Mouse (Mus musculus) left cerebral cortex, postnatal 14 days (tissue): ENCODE results near the gene Ptrh1. TPM values are rescaled to one million over a fixed set of nuclear protein-coding genes. Genes with fewer than 3 reads are reported as not detected.

Experiments used
- DNase-seq, 2 experiments: peaks; one replicate each; pipeline ENCODE4 v3.0.0; 2021 to 2022; ENCODE audit warnings: low spot score in 2 of 2, mixed read lengths in 1 of 2
- intact Hi-C: fragments of 180-260 bp; cut with DNase I; formaldehyde crosslinking; loops from one replicate; pipeline ENCODE4 v1.15.1; 2025
- total RNA-seq, 2 experiments: library from RNA; stranded (reverse); gene quantifications; 2 replicates each; pipeline ENCODE4 v1.2.3; 2021

Gene Ptrh1
- total RNA-seq, 2 experiments from 2014 or later: 6.1 to 7.6 TPM

DNA sequence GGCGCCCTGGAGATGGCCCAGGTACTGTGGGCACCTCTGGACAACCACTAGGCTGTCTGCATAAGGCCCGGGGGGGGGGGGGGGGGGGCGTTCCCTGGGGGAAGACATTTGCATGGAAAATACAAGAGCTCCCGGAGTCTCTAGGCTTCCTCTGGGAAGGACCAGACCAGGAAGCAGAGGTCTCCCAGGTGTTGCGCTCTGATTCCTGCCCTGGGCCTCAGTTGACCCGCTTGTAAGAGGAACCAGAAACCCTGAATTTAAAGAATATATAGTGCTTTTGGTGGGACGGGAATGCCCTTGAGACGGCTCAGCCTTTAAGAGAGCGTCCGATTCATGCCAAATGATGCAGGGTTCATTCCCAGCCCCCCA is 23.9 kb upstream of the Ptrh1 start:
- intact Hi-C loops: no loop called here
- no peak for DNase-seq

DNA sequence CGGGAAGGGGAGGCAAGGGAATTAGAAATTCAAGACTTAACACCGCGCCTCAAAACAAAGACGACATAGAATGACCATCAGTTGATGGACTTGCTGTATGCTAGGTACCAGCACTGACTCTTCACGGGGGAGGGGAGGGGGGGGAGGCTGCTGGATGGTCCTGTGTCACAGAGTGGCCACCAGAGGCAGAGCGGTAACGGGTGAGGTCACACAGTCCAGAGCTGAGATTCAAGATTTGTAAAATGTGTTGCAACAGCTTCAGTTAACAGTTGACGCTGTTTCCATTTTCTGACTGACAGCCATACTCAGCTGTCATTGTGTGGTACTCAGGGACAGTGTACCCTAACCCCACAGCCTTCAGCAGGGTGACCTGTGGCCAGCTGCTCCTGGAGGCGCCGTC is 23.4 kb upstream of the Ptrh1 start:
- DNase-seq: no peak
- intact Hi-C loops: no loop called here

- intact Hi-C loops: loop anchor here (1.0 kb wide), 1 partner anchor 43 kb away; the partner anchor contains the start of gene Cdk9
- DNase-seq: no peak
These were observed 18.9 kb upstream of the Ptrh1 start for GRCm38 (mm10) chr2:32756674-32757055.

GRCm38 (mm10) chr2:32757056-32757845 is 18.3 kb upstream of the Ptrh1 start, which contains the start of gene Tor2a:
Tor2a (plus strand) TSS chr2:32757234.
- DNase-seq: peak; percentile 98
- intact Hi-C loops: loop anchor here (1.0 kb wide), 1 partner anchor 44 kb away; the partner anchor contains the start of gene Cdk9

DNA sequence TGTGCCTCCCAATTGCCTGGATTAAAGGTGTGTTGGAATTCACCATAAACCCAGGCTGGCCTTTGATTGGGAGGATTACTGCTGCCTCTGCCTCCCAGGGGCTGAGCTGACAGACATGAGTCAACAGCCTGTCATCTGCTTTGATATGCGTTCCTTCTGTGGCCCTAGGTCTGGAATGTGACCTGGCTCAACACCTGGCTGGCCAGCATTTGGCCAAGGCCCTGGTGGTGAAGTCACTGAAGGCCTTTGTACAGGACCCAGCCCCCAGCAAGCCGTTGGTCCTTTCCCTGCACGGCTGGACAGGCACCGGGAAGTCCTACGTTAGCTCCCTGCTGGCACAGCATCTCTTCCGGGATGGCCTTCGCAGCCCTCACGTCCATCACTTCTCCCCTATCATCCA is 17.1 kb upstream of the Ptrh1 start:
- intact Hi-C loops: no loop called here
- no peak for DNase-seq

DNA sequence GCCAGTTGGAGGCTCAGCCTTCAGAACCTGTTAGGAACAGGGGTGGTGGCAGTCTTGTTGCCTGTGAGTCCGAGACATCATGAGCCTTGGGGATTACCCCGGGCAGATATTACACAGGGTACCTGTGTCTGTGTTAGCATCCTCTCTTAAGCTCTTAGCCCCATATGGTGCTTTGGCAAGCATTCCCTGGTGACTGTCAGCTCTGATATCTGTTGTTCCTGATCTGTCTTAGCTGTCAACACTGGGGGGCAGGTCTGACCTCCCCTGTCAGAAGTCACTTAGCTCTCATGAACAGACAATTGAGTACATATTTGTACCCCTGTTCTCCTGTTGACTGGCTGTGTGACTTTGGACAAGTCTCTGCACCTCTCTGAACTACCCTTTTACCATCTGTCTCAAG is 16.6 kb upstream of the Ptrh1 start:
- intact Hi-C loops: no loop called here

DNA sequence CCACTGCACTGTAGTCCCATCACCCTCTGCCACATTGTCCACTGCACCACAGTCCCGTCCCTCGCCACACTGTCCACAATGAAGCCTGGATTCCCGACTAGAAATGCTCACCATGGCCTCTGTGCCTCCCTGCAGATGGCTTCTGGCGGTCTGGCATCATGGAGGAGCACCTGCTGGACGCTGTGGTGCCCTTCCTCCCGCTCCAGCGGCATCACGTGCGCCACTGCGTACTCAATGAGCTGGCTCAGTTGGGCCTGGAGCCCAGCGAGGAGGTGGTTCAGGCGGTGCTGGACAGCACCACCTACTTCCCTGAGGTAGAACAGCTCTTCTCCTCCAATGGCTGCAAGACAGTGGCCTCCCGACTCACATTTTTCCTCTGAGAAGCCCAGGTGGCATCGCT is 14.2 kb upstream of the Ptrh1 start:
- intact Hi-C loops: no loop called here
- DNase-seq: no peak

More for the DNA sequence above, 16.6 kb upstream of the Ptrh1 start:
- no peak for DNase-seq

GRCm38 (mm10) chr2:32761859-32762258 is 13.7 kb upstream of the Ptrh1 start:
- DNase-seq: no peak
- intact Hi-C loops: no loop called here

DNA sequence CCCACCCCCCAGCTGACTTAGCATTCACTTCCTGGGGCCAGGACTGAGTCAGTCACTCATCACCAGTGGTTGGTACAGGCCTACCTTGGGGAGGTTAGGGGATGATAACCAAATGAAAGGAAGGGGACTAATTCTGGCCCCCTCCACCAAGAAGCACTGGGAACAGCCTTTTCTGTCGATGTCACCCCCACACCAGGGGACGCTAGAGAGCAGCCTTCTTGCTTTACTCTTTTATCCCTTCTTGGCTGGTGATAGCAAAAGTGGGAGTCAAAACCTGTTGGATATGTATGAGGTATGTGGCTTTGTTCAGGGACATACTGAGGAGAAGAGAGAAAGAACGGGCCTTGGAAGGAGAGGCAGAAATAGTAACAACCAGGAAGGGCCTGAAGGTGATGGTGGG is 12.2 kb upstream of the Ptrh1 start:
- DNase-seq: no peak
- intact Hi-C loops: no loop called here

- no peak for DNase-seq
- intact Hi-C loops: no loop called here
These were observed 8.3 kb upstream of the Ptrh1 start for GRCm38 (mm10) chr2:32767241-32767640.

- intact Hi-C loops: no loop called here
- no peak for DNase-seq
These were observed 6.8 kb upstream of the Ptrh1 start for GRCm38 (mm10) chr2:32768661-32769285.

- DNase-seq: no peak
- intact Hi-C loops: loop anchor here (10.0 kb wide), 1 partner anchor 155 kb away; no protein-coding TSS in a partner anchor
These were observed 6.1 kb upstream of the Ptrh1 start for GRCm38 (mm10) chr2:32769327-32770085.

- intact Hi-C loops: loop anchor here (10.0 kb wide), 1 partner anchor 153 kb away; no protein-coding TSS in a partner anchor
These were observed 3.7 kb upstream of the Ptrh1 start for GRCm38 (mm10) chr2:32771886-32772285.

GRCm38 (mm10) chr2:32772626-32773279 is 2.8 kb upstream of the Ptrh1 start:
- intact Hi-C loops: loop anchor here (10.0 kb wide), 1 partner anchor 152 kb away; no protein-coding TSS in a partner anchor
- DNase-seq: no peak

More at GRCm38 (mm10) chr2:32771886-32772285, 3.7 kb upstream of the Ptrh1 start:
- no peak for DNase-seq

DNA sequence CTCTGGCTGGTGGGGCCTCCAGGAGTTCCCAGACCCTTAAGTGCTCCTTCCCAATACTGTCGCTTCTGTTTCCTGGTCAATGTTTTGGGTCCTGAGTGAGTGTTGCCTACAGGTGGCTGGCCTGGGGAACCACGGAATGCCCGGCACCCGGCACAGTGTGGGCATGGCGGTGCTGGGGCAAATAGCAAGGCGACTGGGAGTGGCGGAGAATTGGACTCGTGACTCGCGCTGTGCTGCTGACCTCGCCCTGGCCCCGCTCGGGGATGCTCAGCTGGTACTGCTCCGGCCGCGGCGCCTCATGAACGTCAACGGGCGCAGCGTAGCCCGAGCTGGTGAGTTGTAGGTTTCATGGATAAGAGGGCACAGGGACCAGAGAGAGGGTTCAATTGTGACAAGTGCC is 606 bp downstream of the Ptrh1 start:
- DNase-seq: no peak
- intact Hi-C loops: loop anchor here (10.0 kb wide), 1 partner anchor 149 kb away; no protein-coding TSS in a partner anchor

DNA sequence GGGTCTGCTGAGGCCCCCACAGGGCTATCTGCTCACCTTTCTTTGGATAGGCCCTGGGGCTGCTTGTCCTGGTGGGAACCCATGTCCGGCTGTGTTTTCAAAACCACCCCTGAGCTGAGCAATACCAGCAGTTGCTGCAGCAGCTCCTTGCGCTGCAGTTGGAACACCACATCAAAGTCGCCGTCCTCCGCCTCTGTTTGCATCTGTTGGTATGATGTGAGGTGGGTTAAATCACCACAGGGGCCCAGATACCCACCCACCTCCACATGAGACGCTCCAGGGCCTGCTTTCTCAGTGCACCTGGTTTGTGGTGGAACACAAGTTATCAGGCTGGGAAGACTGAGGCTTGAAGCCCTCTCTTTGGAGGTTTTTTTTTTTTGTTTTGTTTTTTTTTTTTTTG is 2.5 kb downstream of the Ptrh1 start:
- intact Hi-C loops: loop anchor here (10.0 kb wide), 1 partner anchor 147 kb away; no protein-coding TSS in a partner anchor
- no peak for DNase-seq

- peak; percentile 51 to 56 for DNase-seq
- intact Hi-C loops: loop anchor here (10.0 kb wide), 1 partner anchor 146 kb away; no protein-coding TSS in a partner anchor
These were observed 3.5 kb downstream of the Ptrh1 start for GRCm38 (mm10) chr2:32779131-32779530.

GRCm38 (mm10) chr2:32779714-32780113 is 4.1 kb downstream of the Ptrh1 start:
- DNase-seq: no peak
- intact Hi-C loops: loop anchor here (10.0 kb wide), 1 partner anchor 145 kb away; no protein-coding TSS in a partner anchor

DNA sequence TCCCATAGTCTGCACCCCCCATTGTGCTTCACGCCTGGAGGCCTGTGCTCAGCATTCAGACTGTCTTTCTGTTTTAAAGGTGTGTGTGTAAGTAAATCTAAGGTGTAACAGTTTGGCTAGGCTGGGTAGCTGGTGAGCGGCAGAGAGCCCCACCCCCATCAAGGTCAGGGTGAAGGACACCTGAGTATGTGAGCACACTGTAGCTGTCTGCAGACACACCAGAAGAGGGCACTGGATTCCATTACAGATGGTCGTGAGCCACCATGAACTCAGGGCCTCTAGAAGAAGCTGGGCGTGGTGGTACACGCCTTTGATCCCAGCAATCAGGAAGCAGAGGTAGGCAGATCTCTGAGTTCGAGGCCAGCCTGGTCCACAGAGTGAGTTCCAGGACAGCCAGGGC is 6.1 kb downstream of the Ptrh1 start:
- no peak for DNase-seq
- intact Hi-C loops: no loop called here
